Mouse (Mus musculus) limb, embryonic 11.5 days (tissue): ENCODE measurements around the gene Srprb. TPM values are rescaled to one million over a fixed set of nuclear protein-coding genes. Genes with fewer than 3 reads are reported as not detected.

Experiments used
- ATAC-seq: fragments of 200-750 bp; cut with Nextera tagmentation; 2 replicates; pipeline ENCODE4 v1.8.0; 2017; ENCODE audit warnings: low read depth; ENCODE audit not compliant: insufficient number of reproducible peaks, low FRiP score, low TSS enrichment
- DNase-seq: peaks from one replicate; pipeline ENCODE4 v3.0.0-alpha.2; 2015; ENCODE audit warnings: low spot score
- H3K27ac ChIP-seq: fragments of 300-500 bp; sonication (generic); replicated peaks from 2 replicates; pipeline ENCODE4 v1.5.1; 2014; ENCODE audit warnings: low read depth, mild to moderate bottlenecking, low read length
- H3K27me3 ChIP-seq: fragments of 300-500 bp; sonication (generic); 2 replicates; pipeline ENCODE4 v1.6.1; 2014; ENCODE audit warnings: mild to moderate bottlenecking, low read length, mixed read lengths; ENCODE audit not compliant: control insufficient read depth, insufficient read depth
- H3K36me3 ChIP-seq: fragments of 300-500 bp; sonication (generic); 2 replicates; pipeline ENCODE4 v1.6.1; 2014; ENCODE audit warnings: mild to moderate bottlenecking, low read length, moderate library complexity, mixed read lengths; ENCODE audit not compliant: control insufficient read depth, insufficient read depth
- H3K4me1 ChIP-seq: fragments of 300-500 bp; sonication (generic); 2 replicates; pipeline ENCODE4 v1.6.1; 2014; ENCODE audit warnings: low read length, mixed read lengths; ENCODE audit not compliant: control insufficient read depth, insufficient read depth
- H3K4me2 ChIP-seq: fragments of 300-500 bp; sonication (generic); 2 replicates; pipeline ENCODE4 v1.6.1; 2014; ENCODE audit warnings: low read depth, mild to moderate bottlenecking, moderate library complexity; ENCODE audit not compliant: severe bottlenecking
- H3K4me3 ChIP-seq: fragments of 300-500 bp; sonication (generic); 2 replicates; pipeline ENCODE4 v1.5.1; 2014; ENCODE audit warnings: low read depth, low read length
- H3K9ac ChIP-seq: fragments of 300-500 bp; sonication (generic); 2 replicates; pipeline ENCODE4 v1.6.1; 2014; ENCODE audit warnings: mild to moderate bottlenecking, low read length
- H3K9me3 ChIP-seq: fragments of 300-500 bp; sonication (generic); 2 replicates; pipeline ENCODE4 v1.6.1; 2016; ENCODE audit warnings: low read length; ENCODE audit not compliant: control insufficient read depth
- WGBS: fragments of 180-500 bp; shearing (Covaris S2); extraction: QIAGEN DNeasy Blood & Tissue Kit; methylation state at CpG from one replicate; pipeline ENCODE4 v1.1.7; 2014; 5-methylcytosine and 5-hydroxymethylcytosine counted together
- polyA plus RNA-seq: library from polyadenylated mRNA; unstranded; fragments of >200 nt; fragmentation: Nextera tagmentation; extraction: Ambion mirVana; gene quantifications from 2 replicates; pipeline ENCODE4 v1.2.1, GENCODE M21; 2014

Srprb gene
- polyA plus RNA-seq, 1 experiment from 2014 or later: 66.0 TPM

DNA sequence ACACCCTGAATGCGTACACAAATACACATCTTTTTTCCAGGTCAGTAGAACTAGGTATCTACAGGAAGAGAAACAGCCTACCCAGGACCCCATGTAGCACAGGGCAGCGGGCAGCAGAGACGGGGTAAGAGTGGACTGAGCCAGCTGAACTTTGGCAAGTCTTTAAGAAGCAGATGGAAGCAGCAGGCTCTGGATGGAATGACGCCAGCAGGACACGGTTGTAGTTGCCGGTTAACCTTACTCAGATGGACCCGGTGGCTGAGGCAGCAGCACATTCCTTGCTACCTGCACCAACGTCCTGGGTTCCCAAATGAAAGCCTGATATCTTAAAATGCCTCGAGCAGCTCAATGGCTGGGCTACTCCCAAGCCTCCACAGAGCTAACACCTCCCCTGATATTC is 15.2 kb downstream of the Srprb start:
- H3K4me1 ChIP-seq: no peaks in the 10 kb centered on the region
- H3K27ac ChIP-seq: no peak overlapping the region
- H3K9me3 ChIP-seq: no peaks in the 10 kb centered on the region
- no peak overlapping the region for H3K4me3 ChIP-seq
- no peak overlapping the region for H3K4me2 ChIP-seq
- peaks cover 13% of the 10 kb centered on the region; the same call in 1 of the 2 replicates for H3K36me3 ChIP-seq
- no peak for ATAC-seq
- no peak for DNase-seq
- H3K27me3 ChIP-seq: no peaks in the 10 kb centered on the region
- H3K9ac ChIP-seq: no peak overlapping the region
- WGBS: 76% methylated on average over 9 of the region's 9 CpGs

DNA sequence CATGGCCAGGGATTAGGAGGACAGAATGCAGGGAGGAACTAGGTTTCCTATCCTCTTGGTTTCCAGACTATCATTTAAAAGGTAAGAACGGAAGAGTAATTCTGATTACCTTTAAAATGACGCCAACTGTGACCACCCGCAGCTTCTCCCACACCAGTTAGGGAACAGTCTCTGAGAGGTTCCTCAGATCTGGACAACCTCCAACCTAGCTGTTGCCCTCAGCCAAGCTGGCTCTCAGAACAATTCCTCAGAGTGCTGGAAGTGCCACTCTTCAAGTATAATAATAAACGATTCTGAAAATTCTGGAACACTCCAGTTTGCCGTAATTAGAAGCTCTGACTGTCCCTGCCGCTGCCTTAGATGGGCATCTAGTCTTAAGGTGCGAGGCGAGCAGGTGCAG is 16.0 kb downstream of the Srprb start:
- H3K27ac ChIP-seq: no peak overlapping the region
- H3K9ac ChIP-seq: no peak overlapping the region
- H3K9me3 ChIP-seq: no peaks in the 10 kb centered on the region
- DNase-seq: no peak
- no peak overlapping the region for H3K4me2 ChIP-seq
- H3K27me3 ChIP-seq: no peaks in the 10 kb centered on the region
- H3K4me1 ChIP-seq: no peaks in the 10 kb centered on the region
- no peak for ATAC-seq
- 92% methylated on average over 8 of the region's 8 CpGs for WGBS
- H3K36me3 ChIP-seq: peaks cover 13% of the 10 kb centered on the region; the same call in 1 of the 2 replicates
- H3K4me3 ChIP-seq: no peak overlapping the region

DNA sequence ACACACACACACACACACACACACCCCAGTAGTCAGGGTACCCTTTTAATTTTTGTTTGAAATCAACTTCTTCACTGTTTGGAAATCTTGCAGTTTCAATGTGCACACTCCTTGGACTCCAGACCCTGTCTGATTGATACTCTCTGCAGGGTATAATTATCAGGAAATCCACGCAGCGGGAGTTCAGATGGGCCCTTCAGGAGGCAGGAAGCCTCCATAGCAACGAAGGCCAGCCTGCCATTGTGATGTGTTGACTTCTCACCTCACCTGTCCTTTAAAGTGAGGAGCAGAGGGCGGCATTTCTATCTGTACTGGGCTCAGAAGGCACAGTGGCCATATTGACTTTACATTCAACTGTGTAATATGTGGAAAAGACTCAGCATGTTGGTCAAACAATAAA is 17.1 kb downstream of the Srprb start:
- H3K4me2 ChIP-seq: no peak overlapping the region
- H3K4me3 ChIP-seq: no peak overlapping the region
- H3K27me3 ChIP-seq: no peaks in the 10 kb centered on the region
- H3K36me3 ChIP-seq: peaks cover 10% of the 10 kb centered on the region; the same call in 1 of the 2 replicates
- no peaks in the 10 kb centered on the region for H3K4me1 ChIP-seq
- DNase-seq: no peak
- no peak for ATAC-seq
- no peaks in the 10 kb centered on the region for H3K9me3 ChIP-seq
- H3K27ac ChIP-seq: no peak overlapping the region
- 55% methylated on average over 4 of the region's 4 CpGs for WGBS
- no peak overlapping the region for H3K9ac ChIP-seq

DNA sequence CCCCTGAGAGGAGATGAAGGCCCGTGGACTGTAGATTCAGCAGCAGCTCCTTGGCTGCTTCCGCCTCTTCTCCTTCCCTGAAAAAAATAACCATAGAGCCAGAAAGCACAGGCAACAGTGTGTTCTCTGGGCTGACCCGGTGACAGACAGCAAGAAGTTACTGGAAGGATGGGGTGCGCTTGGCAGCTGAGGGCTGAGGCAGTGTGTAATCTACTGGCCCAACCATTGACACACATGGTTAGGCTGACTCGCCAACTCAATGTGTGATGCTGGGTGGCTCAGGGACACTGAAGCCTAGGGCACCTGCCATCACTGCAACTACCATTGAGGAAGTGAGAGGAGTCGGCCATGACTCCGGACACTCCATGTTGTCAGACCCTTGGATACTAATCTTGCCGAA is 20.1 kb downstream of the Srprb start:
- Histone ChIP-seq H3K36me3 (no peaks in the 10 kb centered on the region), H3K9ac (no peak overlapping the region), H3K27ac (no peak overlapping the region), H3K4me2 (no peak overlapping the region), H3K9me3 (no peaks in the 10 kb centered on the region), H3K4me3 (no peak overlapping the region), H3K27me3 (no peaks in the 10 kb centered on the region), H3K4me1 (no peaks in the 10 kb centered on the region)
- DNase-seq (no peak), ATAC-seq (no peak)
- WGBS: 95% methylated on average over 8 of the region's 8 CpGs

DNA sequence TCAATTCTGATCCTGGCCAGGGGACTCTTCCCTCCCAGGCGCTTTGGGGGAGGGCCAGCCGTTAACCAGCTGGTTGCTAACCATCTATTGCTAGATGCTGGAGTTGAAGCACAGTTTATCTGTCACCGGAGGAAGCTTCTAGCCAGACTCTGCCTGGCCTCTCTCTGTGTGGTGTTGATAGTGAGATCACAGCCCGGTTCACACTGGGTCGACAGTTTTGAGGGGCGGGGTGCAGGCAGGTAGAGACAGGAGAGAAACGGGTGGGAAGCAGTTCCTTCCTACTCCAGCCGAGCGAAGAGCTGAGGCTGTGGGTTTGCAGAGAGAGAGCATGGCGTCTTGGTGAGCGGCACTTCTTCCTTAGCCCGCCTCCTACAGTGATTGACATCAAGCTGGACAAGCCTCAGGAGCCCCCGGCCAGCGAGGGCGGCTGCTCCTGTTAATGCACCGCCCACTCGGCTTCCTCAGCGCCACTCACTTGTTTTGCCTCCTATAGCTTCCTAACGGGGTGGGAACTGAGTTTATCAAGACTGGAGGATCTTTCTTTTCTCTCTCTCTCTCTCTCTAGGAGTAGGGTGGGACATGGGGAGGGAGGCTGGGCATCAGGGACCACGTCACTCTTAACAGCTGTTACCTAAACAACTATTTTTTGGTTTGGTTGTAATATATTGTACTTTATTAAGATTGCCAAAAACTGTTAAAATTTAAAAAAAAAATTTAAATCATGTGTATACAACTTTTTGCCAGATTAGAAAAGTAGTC is 21.0 kb downstream of the Srprb start:
- peak overlapping the region; percentile 35 for H3K4me3 ChIP-seq

DNA sequence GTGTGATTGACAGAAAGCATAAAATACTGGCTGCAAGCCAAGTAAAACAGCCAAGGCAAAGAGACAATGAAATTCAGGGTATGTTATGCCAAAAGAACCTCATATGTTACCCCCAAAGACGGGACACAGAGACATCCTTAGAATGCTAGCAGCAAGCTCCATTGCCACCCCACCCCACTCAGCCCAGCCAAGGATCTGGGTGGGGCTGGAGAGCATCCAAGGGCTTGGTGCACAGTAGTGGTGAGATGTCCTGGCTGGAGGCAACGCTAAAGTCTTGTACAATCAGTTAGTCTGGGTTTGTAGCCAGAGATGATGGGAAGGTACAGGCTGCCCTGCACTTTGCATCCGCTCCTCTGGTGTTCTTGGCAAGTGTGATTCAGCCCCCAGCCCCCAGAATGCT is 21.6 kb downstream of the Srprb start:
- Histone ChIP-seq H3K4me3 (no peak overlapping the region; the same call in 1 of the 2 replicates), H3K9ac (peak overlapping the region; percentile 65; the same call in 1 of the 2 replicates), H3K4me2 (peak overlapping the region; percentile 59; the same call in 1 of the 2 replicates), H3K4me1 (no peaks in the 10 kb centered on the region), H3K9me3 (no peaks in the 10 kb centered on the region), H3K27me3 (no peaks in the 10 kb centered on the region), H3K36me3 (no peaks in the 10 kb centered on the region), H3K27ac (no peak overlapping the region)
- DNase-seq: no peak
- 69% methylated on average over 3 of the region's 3 CpGs for WGBS
- ATAC-seq: no peak

More for the DNA sequence above, 21.0 kb downstream of the Srprb start:
- WGBS: 3% methylated on average over 20 of the region's 20 CpGs
- no peaks in the 10 kb centered on the region for H3K27me3 ChIP-seq
- H3K36me3 ChIP-seq: no peaks in the 10 kb centered on the region
- DNase-seq: peak; percentile 86
- ATAC-seq: peak; percentile 86
- H3K27ac ChIP-seq: no peak overlapping the region
- no peaks in the 10 kb centered on the region for H3K9me3 ChIP-seq
- H3K9ac ChIP-seq: peak overlapping the region; percentile 65
- peak overlapping the region; percentile 59 for H3K4me2 ChIP-seq
- no peaks in the 10 kb centered on the region for H3K4me1 ChIP-seq

DNA sequence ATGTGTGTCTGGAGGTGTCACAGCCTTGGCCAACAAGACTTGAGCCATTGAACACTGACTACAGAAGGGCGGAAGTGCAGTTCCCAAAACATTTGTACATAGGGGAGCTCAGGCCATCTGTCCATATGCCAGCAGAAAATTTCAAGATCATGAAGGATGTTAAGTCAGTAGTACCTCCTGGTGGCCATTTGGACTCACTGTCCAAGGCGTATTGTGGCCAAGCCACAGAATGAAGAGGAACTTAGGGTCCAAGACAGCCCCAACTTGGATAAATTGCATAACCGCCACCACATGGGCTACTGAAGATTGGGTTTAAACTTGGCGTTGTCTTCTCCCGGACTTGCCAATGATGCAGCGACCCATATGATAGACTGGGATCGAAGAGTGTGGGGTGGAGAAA is 26.2 kb downstream of the Srprb start:
- no peak overlapping the region for H3K9ac ChIP-seq
- H3K4me2 ChIP-seq: no peak overlapping the region
- DNase-seq: no peak
- 95% methylated on average over 7 of the region's 7 CpGs for WGBS
- H3K4me1 ChIP-seq: no peaks in the 10 kb centered on the region
- no peaks in the 10 kb centered on the region for H3K9me3 ChIP-seq
- H3K36me3 ChIP-seq: no peaks in the 10 kb centered on the region
- no peak overlapping the region for H3K4me3 ChIP-seq
- no peak overlapping the region for H3K27ac ChIP-seq
- ATAC-seq: no peak
- H3K27me3 ChIP-seq: no peaks in the 10 kb centered on the region

DNA sequence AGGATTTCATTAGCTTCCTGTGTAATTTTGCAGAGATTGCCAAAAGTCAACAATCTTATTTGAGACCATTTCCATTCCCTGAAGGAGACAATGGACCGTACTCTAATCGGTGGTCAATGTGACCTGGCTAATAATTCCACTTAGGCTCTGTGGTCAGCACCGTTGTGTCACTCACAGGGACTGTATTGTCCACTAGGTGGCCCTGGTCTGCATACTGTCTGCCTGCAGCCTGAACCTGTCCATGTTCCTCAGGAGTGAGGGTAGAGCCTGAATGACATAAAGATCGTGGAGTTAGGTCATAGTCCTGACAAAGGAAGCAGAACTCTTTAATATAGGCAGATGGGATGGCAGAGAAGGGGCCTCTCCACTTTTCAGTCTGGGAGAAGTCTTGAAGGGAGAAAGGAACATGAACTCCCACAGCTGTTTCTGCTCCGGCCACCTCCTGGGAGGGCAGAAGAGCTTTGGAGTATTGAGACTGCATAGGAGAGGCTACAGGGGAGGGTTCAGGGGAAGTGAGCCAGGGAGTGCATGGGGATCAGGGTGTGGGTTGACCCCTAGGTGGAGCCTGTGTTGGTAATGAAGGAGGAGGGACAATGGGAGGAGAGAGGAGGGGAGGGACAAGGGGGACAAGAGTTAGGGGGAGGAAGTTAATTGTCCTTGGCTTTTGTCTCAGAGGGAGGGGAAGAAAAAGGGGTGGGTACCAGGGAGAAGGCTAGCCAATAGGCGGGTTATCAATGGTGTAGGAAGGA is 27.0 kb downstream of the Srprb start:
- ATAC-seq: no peak
- Histone ChIP-seq H3K4me3 (no peak overlapping the region), H3K27ac (no peak overlapping the region), H3K4me2 (no peak overlapping the region), H3K9me3 (no peaks in the 10 kb centered on the region), H3K36me3 (no peaks in the 10 kb centered on the region), H3K4me1 (no peaks in the 10 kb centered on the region), H3K9ac (no peak overlapping the region), H3K27me3 (no peaks in the 10 kb centered on the region)
- no peak for DNase-seq
- WGBS: 60% methylated on average over 6 of the region's 6 CpGs
